Mouse (Mus musculus): ENCODE measurements at regions not wholly inside any gene's neighbourhood (a gene's known extent, or its start where the extent isn't known, plus 50 kb on each side); places are given as distances from the start of the nearest gene placed in this dataset.
"Not testable (repeated sequence)": the region's sequence is repeated elsewhere in the genome, so short reads cannot be mapped to it uniquely, and the experiment has no call there.

- Histone ChIP-seq H3K27ac (no peak overlapping the region), H3K36me3 (ENCODE audit: inconsistent target) (no peaks in the 10 kb centered on the region), H3K79me2 (ENCODE audit: inconsistent target) (no peaks in the 10 kb centered on the region), H3K4me3 (ENCODE audit: inconsistent target) (no peak overlapping the region)
Measured at GRCm38 (mm10) chr14:60531766-60532165, 102.0 kb upstream of the Spata13 start.

GRCm38 (mm10) chr14:60533452-60534224 is 100.2 kb upstream of the Spata13 start:
- no peak overlapping the region for H3K27ac ChIP-seq
- no peaks in the 10 kb centered on the region for H3K36me3 ChIP-seq (ENCODE audit: inconsistent target)
- 88% methylated on average over 22 of the region's 23 CpGs for WGBS (ENCODE audit: missing documents)
- H3K4me3 ChIP-seq (ENCODE audit: inconsistent target) = no peak overlapping the region
- no peaks in the 10 kb centered on the region for H3K79me2 ChIP-seq (ENCODE audit: inconsistent target)

GRCm38 (mm10) chr14:60539040-60539439 is 94.8 kb upstream of the Spata13 start:
- Histone ChIP-seq H3K4me3 (ENCODE audit: inconsistent target) (no peak overlapping the region), H3K36me3 (ENCODE audit: inconsistent target) (no peaks in the 10 kb centered on the region), H3K79me2 (ENCODE audit: inconsistent target) (no peaks in the 10 kb centered on the region), H3K27ac (no peak overlapping the region)
- 88% methylated on average over 2 of the region's 2 CpGs for WGBS (ENCODE audit: missing documents)

- 94% methylated on average over 4 of the region's 4 CpGs for WGBS (ENCODE audit: missing documents)
- no peaks in the 10 kb centered on the region for H3K79me2 ChIP-seq (ENCODE audit: inconsistent target)
- H3K4me3 ChIP-seq (ENCODE audit: inconsistent target) = no peak overlapping the region
Measured at GRCm38 (mm10) chr14:60540111-60540510, 93.7 kb upstream of the Spata13 start.

GRCm38 (mm10) chr14:60541596-60541995 is 92.2 kb upstream of the Spata13 start:
- no peaks in the 10 kb centered on the region for H3K79me2 ChIP-seq (ENCODE audit: inconsistent target)
- no peaks in the 10 kb centered on the region for H3K36me3 ChIP-seq (ENCODE audit: inconsistent target)
- H3K27ac ChIP-seq = no peak overlapping the region
- H3K4me3 ChIP-seq (ENCODE audit: inconsistent target) = no peak overlapping the region
- 88% methylated on average over 5 of the region's 5 CpGs for WGBS (ENCODE audit: missing documents)

More at GRCm38 (mm10) chr14:60540111-60540510, 93.7 kb upstream of the Spata13 start:
- Histone ChIP-seq H3K36me3 (ENCODE audit: inconsistent target) (no peaks in the 10 kb centered on the region), H3K27ac (no peak overlapping the region)

- no peak overlapping the region for H3K27ac ChIP-seq
- no peaks in the 10 kb centered on the region for H3K79me2 ChIP-seq (ENCODE audit: inconsistent target)
- no peaks in the 10 kb centered on the region for H3K36me3 ChIP-seq (ENCODE audit: inconsistent target)
- no peak overlapping the region for H3K4me3 ChIP-seq (ENCODE audit: inconsistent target)
Measured at GRCm38 (mm10) chr14:60544767-60545166, 89.0 kb upstream of the Spata13 start.

- Histone ChIP-seq H3K27ac (no peak overlapping the region), H3K4me3 (ENCODE audit: inconsistent target) (no peak overlapping the region), H3K79me2 (ENCODE audit: inconsistent target) (no peaks in the 10 kb centered on the region), H3K36me3 (ENCODE audit: inconsistent target) (no peaks in the 10 kb centered on the region)
- 67% methylated on average over 5 of the region's 6 CpGs for WGBS (ENCODE audit: missing documents)
Measured at GRCm38 (mm10) chr14:60554222-60554740, 79.5 kb upstream of the Spata13 start.

GRCm38 (mm10) chr14:60556541-60556940 is 77.3 kb upstream of the Spata13 start:
- H3K27ac ChIP-seq = no peak overlapping the region
- WGBS (ENCODE audit: missing documents) = 69% methylated on average over 5 of the region's 5 CpGs
- no peaks in the 10 kb centered on the region for H3K79me2 ChIP-seq (ENCODE audit: inconsistent target)
- H3K36me3 ChIP-seq (ENCODE audit: inconsistent target) = no peaks in the 10 kb centered on the region
- H3K4me3 ChIP-seq (ENCODE audit: inconsistent target) = no peak overlapping the region

GRCm38 (mm10) chr14:60557020-60557419 is 76.8 kb upstream of the Spata13 start:
- Histone ChIP-seq H3K27ac (no peak overlapping the region), H3K36me3 (ENCODE audit: inconsistent target) (no peaks in the 10 kb centered on the region), H3K79me2 (ENCODE audit: inconsistent target) (no peaks in the 10 kb centered on the region), H3K4me3 (ENCODE audit: inconsistent target) (no peak overlapping the region)
- 83% methylated on average over 4 of the region's 4 CpGs for WGBS (ENCODE audit: missing documents)

- 76% methylated on average over 5 of the region's 5 CpGs for WGBS (ENCODE audit: missing documents)
- Histone ChIP-seq H3K36me3 (ENCODE audit: inconsistent target) (no peaks in the 10 kb centered on the region), H3K4me3 (ENCODE audit: inconsistent target) (no peak overlapping the region), H3K27ac (no peak overlapping the region), H3K79me2 (ENCODE audit: inconsistent target) (no peaks in the 10 kb centered on the region)
Measured at GRCm38 (mm10) chr14:60559376-60559775, 74.4 kb upstream of the Spata13 start.

- 90% methylated on average over 10 of the region's 13 CpGs for WGBS (ENCODE audit: missing documents)
- Histone ChIP-seq H3K4me3 (ENCODE audit: inconsistent target) (no peak overlapping the region), H3K79me2 (ENCODE audit: inconsistent target) (no peaks in the 10 kb centered on the region), H3K27ac (no peak overlapping the region), H3K36me3 (ENCODE audit: inconsistent target) (no peaks in the 10 kb centered on the region)
Measured at GRCm38 (mm10) chr14:60559826-60560529, 73.8 kb upstream of the Spata13 start.

GRCm38 (mm10) chr14:60576281-60576680 is 57.5 kb upstream of the Spata13 start:
- WGBS (ENCODE audit: missing documents) = 91% methylated on average over 5 of the region's 5 CpGs
- H3K36me3 ChIP-seq (ENCODE audit: inconsistent target) = no peaks in the 10 kb centered on the region
- H3K27ac ChIP-seq = no peak overlapping the region
- no peak overlapping the region for H3K4me3 ChIP-seq (ENCODE audit: inconsistent target)
- no peaks in the 10 kb centered on the region for H3K79me2 ChIP-seq (ENCODE audit: inconsistent target)

- H3K27ac ChIP-seq; H3K36me3 ChIP-seq (ENCODE audit: inconsistent target); H3K79me2 ChIP-seq (ENCODE audit: inconsistent target); H3K4me3 ChIP-seq (ENCODE audit: inconsistent target): not testable (repeated sequence)
Measured at GRCm38 (mm10) chr14:60580131-60580530, 53.7 kb upstream of the Spata13 start.

All from macrophage (primary cell).